Mouse (Mus musculus) G1E (cell line): ENCODE data around the gene Slc4a8.

Experiments
- CTCF ChIP-seq: IDR thresholded peaks from 2 replicates; pipeline ENCODE4 v1.5.1; 2012; ENCODE audit warnings: low read depth, low read length, inconsistent platforms, mixed read lengths
- TAL1 ChIP-seq: conservative IDR thresholded peaks from 2 replicates; pipeline ENCODE4 v1.6.1; 2012; ENCODE audit warnings: low read depth, low read length, inconsistent platforms, mixed read lengths

GRCm38 (mm10) chr15:100790219-100790618 lies 28.7 kb downstream of the Slc4a8 start:
- TF ChIP-seq TAL1 (no peak), CTCF (no peak)
